Mouse (Mus musculus) monocyte, adult 5-6 weeks (primary cell): ENCODE data around the gene Mymx. TPM values are rescaled to one million over a fixed set of nuclear protein-coding genes. Genes with fewer than 3 reads are reported as not detected.

Source experiments
- ATAC-seq: fragments of 153-309, 156-312 bp; replicated peaks from 2 replicates; pipeline ENCODE4 v1.8.0; 2017; ENCODE audit warnings: mild to moderate bottlenecking; ENCODE audit not compliant: low TSS enrichment, insufficient number of reproducible peaks, severe bottlenecking, poor library complexity, low FRiP score
- total RNA-seq: library from RNA; stranded (forward); fragments of 200-1000, 200-491, 200-594 nt; gene quantifications from 3 replicates; pipeline ENCODE4 v1.2.3, GENCODE M21; 2017

Gene Mymx
- total RNA-seq, 1 experiment from 2014 or later = not detected

DNA sequence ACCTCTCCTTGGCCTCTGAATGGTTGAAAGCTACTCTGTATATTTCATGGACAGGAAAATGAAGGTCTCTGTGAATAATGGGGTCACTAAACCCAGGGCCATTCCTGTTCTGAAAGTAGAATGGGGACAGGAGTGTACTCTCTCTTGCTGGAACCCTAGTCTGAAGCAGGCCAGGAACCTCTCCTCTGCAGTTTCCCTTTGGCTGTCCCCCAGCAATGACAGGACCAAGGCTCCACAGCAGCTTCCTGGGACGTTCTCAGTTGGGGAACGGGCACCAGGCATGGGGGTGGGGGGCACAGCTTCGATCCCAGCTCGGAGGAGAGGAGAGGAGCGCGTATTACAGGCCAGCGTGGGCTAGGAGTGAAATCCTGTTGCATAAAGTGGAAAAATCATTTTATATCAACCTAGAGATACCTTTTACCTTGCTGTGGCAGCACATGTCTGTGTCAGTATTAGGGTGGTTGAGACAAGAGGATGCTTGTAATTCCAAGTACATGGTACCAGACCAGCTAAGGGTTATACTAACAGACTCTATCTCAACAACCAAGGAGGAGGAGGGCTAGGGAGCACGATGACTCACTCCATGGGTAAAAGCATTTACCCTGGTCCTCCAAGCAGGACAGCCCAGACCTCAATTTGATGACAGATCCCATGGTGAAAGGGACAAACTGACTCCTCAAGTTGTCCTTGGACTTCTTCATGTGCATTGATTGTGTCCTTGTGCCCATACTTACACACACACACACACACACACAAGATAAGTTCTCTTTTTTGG lies 26.6 kb downstream of the Mymx start:
- ATAC-seq = no peak

DNA sequence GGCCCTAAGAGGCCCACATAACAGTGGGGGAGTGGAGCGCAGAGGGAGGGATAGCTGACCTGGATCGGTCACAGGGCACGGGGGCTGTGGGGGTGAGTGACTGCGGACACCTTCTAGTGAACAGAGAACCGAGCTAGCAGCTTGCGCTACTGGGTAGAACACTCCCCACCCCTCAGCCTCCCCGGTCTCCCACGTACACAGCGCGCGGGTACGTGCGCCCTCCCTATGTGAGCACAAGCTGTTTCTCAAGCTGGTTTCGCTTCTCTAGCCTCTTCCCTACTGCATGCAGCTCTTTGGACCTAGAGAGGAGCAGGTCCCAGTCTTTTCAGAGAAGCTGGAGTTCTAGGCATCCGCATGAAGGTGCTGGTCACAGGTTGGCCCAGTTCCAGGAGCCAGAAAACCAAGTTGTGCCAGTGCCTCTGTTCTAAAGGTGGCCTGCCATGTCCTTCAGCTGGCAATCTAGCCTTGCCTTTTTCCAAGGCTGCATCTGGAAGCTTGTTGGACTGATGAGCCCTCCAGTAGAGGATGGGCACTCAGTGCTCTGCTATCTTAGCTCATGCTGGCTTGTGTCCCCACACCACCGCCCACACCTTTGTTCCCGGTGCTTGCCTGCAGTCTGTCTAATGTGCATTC lies 27.7 kb downstream of the Mymx start:
- ATAC-seq = peak; percentile 55

DNA sequence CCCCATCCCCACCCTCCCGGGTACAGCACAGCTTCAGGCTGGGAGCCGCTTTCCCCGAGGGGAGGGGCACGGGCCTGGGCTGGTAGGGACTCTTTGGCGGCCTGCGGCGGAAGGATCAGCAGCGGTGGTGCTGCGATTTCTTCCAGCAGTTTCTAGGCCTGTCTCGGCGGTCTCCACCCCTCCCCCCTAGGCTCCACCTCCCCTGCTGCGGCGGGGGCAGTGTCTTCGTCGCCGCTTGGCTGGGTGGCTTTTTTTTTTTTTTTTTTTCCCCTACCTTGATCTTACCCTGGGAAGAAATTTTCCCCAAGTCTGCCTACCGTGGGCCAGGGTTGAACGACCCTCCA lies 28.1 kb downstream of the Mymx start:
- peak; percentile 65 for ATAC-seq

DNA sequence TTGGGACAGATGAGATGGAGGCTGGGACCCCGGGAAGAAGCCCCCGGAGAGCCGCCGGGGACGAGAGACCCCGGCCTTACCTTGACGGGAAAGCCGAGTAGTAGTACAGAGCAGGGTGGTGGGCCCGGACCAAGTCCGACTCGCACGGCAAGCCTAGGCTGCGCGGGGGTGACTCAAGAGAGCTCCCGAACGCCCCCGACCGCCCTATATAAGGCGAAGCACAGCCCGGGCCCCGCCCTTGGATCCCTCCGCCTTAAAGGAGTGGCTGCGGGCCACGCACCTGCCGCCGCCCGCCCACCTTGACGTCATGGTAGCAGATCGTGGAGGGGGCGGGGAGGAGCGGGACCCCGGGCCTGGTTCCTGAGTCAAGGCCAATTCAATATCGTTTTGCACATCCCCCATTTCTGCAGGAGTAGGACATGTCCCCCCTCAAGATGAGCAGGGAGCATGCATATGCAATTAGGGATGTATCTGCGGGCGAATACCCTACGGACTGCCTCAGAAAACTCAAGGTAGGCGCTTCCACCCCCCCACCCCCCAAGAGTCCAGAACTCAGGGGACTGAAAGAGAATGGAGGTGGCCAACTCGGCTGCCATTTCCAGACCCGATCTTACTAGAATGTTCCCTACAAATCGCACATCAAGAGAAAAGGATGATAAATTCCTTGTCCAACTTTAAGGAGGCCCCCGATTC lies 28.7 kb downstream of the Mymx start, which contains the start of gene Hsp90ab1:
Hsp90ab1 (minus strand) TSS at position 185 of the 693 bp plus-strand sequence.
- ATAC-seq = peak; percentile 63

DNA sequence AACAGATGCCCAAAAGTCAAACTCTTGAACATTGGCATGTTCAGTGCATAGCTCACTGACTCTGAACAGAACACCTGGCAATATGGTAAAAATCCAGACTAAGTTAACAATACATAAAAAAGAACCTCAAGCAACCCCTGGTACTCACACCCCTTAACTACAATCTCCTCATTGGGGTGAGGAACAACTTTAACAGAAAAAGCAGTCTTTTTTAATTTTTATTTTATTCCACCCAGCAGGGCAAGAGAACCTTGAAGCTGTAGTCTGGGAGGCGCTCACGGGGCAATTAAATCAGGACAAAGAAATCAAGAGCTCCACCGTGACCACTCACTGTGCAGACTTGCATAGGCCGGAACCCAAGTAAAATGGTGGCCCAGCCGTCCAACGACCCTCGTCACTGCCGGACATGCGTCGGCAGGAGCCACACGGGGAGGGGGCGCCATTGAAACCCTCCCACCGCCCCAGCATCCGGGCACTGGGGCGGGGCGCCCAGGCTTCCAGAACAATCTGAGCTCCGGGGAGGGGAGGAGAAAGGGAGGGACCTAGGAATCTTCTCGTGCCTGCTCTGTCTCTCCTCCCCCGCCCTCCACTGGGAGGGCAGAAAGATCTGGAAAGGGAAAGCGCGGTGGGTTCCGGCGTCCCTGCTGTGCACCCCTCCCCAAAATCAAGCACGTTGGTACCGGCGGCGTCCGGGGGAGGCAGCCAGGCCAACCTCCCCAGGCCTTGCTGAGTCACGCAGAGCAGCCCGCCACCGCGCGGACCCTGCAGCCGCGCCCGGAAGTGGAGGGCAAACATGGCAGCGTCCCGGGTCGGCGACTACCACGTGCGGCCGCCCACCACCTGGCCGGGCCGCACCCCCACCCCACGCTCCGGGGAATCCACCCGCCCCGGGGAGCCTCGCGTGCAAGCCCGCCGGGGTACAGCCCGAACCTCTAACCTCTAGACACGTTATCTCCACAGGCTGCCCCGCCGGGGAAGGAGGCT lies 29.5 kb downstream of the Mymx start:
- ATAC-seq = 0 out of 2 replicates have a peak, but pooled peaks have one; percentile 4

DNA sequence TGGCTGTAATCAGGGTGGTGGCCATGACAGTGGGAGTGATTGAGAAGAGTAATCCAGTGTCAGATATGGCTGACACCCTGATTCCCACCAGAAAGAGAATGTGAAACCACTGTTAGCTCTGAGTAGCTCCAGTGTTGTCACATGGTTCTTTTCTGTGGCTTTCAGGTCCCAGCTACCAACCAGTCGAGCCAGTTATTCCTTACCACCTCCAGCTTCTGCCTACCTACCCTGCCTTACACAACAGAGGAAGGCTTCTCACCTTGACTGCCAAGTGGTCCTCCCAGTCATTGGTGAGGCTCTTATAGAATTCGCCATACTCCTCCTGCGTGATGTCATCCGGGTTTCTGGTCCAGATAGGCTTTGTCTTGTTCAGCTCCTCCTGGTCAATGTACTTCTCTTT lies 31.9 kb downstream of the Mymx start:
- no peak for ATAC-seq

DNA sequence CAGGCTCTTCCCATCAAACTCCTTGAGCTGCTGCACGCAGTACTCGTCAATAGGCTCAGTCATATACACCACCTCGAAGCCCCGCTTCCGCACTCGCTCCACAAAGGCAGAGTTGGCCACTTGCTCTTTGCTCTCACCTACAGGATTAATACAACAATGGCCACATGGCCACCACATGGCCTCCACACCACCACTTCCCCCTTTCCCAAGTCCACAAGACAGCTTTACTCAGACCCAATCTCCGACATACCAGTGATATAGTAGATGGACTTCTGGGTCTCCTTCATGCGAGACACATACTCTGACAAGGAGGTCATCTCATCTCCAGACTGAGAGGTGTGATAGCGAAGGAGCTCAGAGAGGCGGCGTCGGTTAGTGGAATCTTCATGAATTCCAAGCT lies 32.9 kb downstream of the Mymx start:
- ATAC-seq = no peak

DNA sequence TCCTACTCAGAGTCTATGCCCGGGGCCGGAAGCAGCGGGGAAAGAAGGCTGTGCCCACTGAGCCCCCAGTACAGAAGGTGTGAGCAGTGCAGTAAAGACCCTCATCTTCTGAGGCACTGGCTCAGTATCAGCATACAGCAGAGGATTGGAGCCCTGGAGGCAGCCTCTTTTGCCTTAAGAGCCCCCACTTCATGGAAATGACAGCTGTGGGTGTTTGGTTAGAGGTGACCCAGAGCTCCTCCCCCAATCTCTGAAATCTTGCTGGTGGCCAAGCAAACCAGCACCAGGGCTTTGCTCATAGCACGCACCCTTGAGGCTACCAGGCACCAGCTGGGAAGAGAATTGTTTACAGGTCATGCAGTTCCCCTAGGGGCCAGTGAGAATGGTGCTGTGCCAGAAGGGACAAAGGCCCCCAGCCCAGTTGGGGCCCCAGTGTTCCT lies 34.7 kb downstream of the Mymx start:
- no peak for ATAC-seq

DNA sequence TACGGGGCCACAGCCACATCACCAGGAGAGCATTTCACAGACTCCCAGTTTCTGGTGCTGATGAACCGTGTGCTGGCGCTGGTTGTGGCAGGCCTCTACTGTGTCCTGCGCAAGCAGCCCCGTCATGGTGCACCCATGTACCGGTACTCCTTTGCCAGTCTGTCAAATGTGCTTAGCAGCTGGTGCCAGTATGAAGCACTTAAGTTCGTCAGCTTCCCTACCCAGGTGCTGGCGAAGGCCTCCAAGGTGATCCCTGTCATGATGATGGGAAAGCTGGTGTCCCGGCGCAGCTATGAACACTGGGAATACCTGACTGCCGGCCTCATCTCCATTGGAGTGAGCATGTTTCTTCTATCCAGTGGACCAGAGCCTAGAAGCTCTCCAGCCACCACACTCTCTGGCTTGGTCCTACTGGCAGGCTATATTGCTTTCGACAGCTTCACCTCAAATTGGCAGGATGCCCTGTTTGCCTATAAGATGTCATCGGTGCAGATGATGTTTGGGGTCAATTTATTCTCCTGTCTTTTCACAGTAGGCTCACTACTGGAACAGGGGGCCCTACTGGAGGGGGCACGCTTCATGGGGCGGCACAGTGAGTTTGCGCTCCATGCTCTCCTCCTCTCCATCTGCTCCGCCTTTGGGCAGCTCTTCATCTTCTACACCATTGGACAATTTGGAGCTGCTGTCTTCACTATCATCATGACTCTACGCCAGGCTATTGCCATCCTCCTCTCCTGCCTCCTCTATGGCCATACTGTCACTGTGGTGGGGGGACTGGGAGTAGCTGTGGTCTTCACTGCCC lies 35.3 kb downstream of the Mymx start:
- no peak for ATAC-seq

DNA sequence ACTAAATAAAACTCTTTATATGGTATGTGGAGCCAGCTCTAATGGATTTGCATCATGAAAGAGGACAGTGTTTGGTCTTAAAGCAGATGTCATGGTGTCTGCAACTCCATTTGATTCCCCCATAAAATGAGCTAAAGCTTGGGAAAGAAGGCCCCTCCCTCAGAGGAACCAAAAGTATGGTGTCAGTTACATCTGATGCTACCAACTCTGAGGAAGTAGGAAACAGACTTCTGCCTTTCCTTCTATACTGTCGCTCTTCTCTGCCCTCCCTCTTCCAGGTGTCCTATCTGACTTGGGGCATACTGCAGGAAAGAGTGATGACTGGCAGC lies 35.9 kb downstream of the Mymx start:
- no peak for ATAC-seq

DNA sequence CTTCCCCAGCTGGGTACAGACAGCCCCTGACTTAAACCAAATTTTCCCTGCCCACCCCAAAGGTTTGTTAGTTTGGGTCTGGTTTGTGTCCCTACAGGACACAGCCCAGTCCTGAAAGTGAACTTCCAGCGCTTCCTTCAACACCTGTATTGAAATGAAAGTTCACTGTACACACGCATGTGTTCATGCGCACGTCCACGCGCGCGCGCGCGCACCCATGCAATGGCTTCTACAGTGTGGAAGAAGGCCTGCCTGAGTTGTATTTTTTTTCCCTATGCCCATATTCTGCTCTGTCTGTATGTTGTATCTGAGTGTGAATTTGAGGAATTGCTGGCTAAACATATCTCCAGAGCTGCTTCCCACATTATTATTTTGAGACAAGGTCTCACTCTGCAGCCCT lies 36.8 kb downstream of the Mymx start:
- no peak for ATAC-seq

DNA sequence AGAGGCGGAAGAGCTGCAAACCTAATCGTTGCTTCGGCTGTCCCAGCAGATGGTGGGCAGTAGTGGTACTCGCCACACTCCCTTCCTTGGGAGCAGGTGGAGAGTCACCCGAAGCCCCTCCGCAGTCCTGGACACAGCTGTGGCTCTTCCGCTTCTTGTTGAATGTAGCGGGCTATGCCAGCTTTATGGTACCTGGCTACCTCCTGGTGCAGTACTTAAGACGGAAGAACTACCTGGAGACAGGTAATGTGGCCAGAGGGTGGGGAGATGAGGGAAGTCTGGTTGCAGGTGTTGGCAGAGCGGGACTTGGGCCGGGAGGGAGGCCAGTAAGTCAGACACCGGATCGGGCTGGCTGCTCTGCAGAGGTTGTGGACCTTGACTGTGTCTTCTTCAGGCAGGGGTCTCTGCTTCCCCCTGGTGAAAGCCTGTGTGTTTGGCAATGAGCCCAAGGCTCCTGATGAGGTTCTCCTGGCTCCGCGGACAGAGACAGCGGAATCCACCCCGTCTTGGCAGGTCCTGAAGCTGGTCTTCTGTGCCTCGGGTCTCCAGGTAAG lies 37.3 kb downstream of the Mymx start:
- no peak for ATAC-seq

DNA sequence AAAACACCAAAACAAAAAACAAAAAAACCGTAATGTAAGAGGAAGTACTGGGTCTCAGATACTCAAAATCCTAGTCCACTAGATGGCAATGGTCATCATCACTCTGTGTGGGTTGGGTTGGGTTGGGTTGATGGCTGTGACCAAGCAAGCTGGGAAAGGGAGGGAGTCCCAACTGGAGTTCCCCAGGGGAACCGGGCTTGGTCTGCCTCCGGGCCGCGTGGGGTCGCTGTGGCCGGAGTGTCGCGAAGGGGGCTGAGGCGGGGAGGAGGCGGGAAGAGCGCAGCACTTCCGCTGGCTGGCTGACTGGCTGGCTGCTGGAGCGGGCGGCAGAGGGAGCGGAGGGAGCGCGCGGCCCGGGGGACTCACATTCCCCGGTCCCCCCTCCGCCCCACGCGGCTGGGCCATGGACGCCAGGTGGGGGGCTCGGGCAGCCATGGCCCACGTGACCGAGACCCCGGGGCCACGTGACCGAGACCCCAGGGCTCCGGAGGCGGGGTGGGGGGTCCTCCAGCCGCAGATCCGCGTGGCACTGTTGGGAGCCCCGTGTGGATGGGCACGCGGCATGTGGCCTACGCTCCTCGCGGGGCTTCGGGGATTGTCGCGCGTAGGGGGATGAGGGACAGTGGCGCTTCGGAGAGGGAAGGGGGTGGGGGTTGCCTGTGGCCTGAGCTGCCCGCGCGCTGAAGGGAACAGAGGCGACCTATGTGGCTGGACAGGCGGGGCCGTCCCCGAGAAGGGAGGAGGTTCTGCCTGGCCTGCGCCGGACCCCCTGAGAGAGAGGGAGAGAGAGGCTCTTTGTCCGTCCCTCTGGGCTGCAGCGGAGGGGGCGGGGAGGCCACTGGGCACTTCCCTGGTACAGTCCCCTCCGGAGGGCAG lies 38.0 kb downstream of the Mymx start, which contains the start of gene Slc35b2:
Slc35b2 (plus strand) TSS at position 220 of the 876 bp plus-strand sequence.
- ATAC-seq = peak; percentile 70

DNA sequence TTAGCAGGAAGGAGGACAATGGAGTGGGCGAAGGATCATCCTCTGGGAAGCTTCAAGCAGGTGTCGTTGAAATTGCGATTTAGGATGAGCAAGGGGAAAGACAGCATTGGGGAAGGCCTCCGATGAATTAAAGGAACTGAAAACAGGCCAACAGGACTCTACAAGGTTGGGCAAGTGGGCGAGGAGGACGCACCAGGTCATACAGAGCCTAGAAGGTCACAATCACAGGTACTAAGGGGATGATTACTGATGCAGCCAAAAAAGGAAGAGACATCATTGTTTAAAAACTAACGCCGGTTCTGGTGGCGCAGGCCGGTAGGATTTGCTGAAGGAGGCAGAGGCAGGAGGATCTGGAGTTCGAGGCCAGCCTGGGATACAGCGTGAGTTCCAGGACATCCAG lies 38.7 kb downstream of the Mymx start:
- peak; percentile 28; the same call in 1 of the 2 replicates for ATAC-seq

DNA sequence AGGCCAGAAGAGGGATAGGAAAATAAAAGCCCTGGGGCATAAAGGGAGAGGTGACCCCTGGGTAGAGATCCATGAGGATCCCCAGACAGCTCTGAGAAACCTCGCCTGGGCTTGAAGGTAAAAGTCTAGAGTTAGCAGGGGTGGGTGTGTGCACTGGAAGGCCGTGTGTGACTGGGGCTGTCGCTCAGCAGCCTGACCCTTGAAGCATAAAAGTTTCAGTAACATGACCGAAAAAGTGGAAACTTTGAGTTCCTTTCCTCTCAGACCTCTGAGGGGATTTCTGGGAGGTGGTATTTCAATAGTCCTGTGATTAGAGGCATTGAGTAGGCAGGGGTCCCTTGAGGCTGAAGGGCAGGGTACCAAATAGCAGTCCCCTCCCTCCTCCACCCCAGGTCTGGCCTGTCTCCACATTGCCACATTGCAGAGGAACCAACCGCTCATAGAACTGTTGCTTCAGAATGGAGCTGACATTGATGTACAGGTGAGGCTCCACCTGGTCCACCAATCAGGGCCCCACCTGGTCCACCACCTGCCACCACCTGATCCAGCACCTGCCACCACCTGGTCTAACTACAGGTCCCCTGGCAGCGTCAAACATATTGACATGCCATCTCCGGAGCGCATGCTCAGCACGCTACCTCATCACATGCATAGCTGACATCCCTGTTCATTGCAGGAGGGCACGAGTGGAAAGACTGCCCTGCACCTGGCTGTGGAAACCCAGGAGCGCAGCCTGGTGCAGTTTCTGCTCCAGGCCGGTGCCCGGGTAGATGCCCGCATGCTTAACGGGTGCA lies 42.0 kb downstream of the Mymx start:
- ATAC-seq = no peak
